Mouse (Mus musculus) spleen, postnatal 4 days (tissue): ENCODE measurements around the gene Zscan20.

Experiments used
- DNase-seq, 2 experiments: peaks; one replicate each; pipeline ENCODE4 v3.0.0; 2022; ENCODE audit warnings: low spot score in 2 of 2

The Zscan20 gene

GRCm38 (mm10) chr4:128609925-128610402 is at the start of gene Zscan20:
Gene Zscan20, minus strand, starts transcription at chr4:128610098.
- peak; percentile 89 for DNase-seq

- no peak for DNase-seq
These were observed 45.5 kb upstream of the Zscan20 start for GRCm38 (mm10) chr4:128655446-128655845.

GRCm38 (mm10) chr4:128654505-128655381 is 44.8 kb upstream of the Zscan20 start, which contains the start of gene Phc2:
Gene Phc2, plus strand, starts transcription at chr4:128654702.
- peak; percentile 86 to 91 for DNase-seq

- no peak for DNase-seq
These were observed 42.8 kb upstream of the Zscan20 start for GRCm38 (mm10) chr4:128652584-128653298.

- no peak for DNase-seq
These were observed 41.6 kb upstream of the Zscan20 start for GRCm38 (mm10) chr4:128651530-128651929.

- DNase-seq: no peak
These were observed 38.8 kb upstream of the Zscan20 start for GRCm38 (mm10) chr4:128648567-128649255.

- DNase-seq: no peak
These were observed 36.9 kb upstream of the Zscan20 start for GRCm38 (mm10) chr4:128646762-128647161.

- DNase-seq: no peak
These were observed 36.0 kb upstream of the Zscan20 start for GRCm38 (mm10) chr4:128645896-128646295.

- no peak for DNase-seq
These were observed 32.1 kb upstream of the Zscan20 start for GRCm38 (mm10) chr4:128641766-128642717.

GRCm38 (mm10) chr4:128638265-128638923 is 28.5 kb upstream of the Zscan20 start:
- no peak for DNase-seq

GRCm38 (mm10) chr4:128637250-128637649 is 27.4 kb upstream of the Zscan20 start:
- no peak for DNase-seq

- no peak for DNase-seq
These were observed 26.1 kb upstream of the Zscan20 start for GRCm38 (mm10) chr4:128635894-128636585.

- no peak for DNase-seq
These were observed 25.6 kb upstream of the Zscan20 start for GRCm38 (mm10) chr4:128635451-128635850.

- no peak for DNase-seq
These were observed 11.2 kb upstream of the Zscan20 start for GRCm38 (mm10) chr4:128621109-128621508.

GRCm38 (mm10) chr4:128620572-128620971 is 10.7 kb upstream of the Zscan20 start:
- no peak for DNase-seq

- no peak for DNase-seq
These were observed 9.1 kb upstream of the Zscan20 start for GRCm38 (mm10) chr4:128618963-128619362.

GRCm38 (mm10) chr4:128618246-128618911 is 8.5 kb upstream of the Zscan20 start, which contains the start of gene Tlr12:
Gene Tlr12, minus strand, starts transcription at chr4:128618619.
- no peak for DNase-seq

- no peak for DNase-seq
These were observed 7.6 kb upstream of the Zscan20 start for GRCm38 (mm10) chr4:128617363-128618120.
